Mouse (Mus musculus) midbrain, embryonic 10.5 days (tissue): ENCODE measurements around the gene Zbed3. TPM values are rescaled to one million over a fixed set of nuclear protein-coding genes. Genes with fewer than 3 reads are reported as not detected.

Source experiments
- DNase-seq: peaks from one replicate; pipeline ENCODE4 v3.0.0-alpha.2; 2017; ENCODE audit warnings: low spot score
- H3K27ac ChIP-seq: fragments of 300-500 bp; sonication (generic); replicated peaks from 2 replicates; pipeline ENCODE4 v1.5.1; 2016; ENCODE audit warnings: mild to moderate bottlenecking
- H3K27me3 ChIP-seq: fragments of 300-500 bp; sonication (generic); 2 replicates; pipeline ENCODE4 v1.6.1; 2016; ENCODE audit warnings: low read depth, mild to moderate bottlenecking; ENCODE audit not compliant: poor library complexity, severe bottlenecking
- H3K36me3 ChIP-seq: fragments of 300-500 bp; sonication (generic); 2 replicates; pipeline ENCODE4 v1.6.1; 2016; ENCODE audit warnings: mild to moderate bottlenecking, moderate library complexity
- H3K4me1 ChIP-seq: fragments of 300-500 bp; sonication (generic); 2 replicates; pipeline ENCODE4 v1.6.1; 2016
- H3K4me3 ChIP-seq: fragments of 300-500 bp; sonication (generic); 2 replicates; pipeline ENCODE4 v1.5.1; 2016; ENCODE audit warnings: mild to moderate bottlenecking, moderate library complexity
- H3K9me3 ChIP-seq: fragments of 300-500 bp; sonication (generic); replicated peaks from 2 replicates; pipeline ENCODE4 v1.6.1; 2016; ENCODE audit warnings: mild to moderate bottlenecking
- WGBS: fragments of 180-500 bp; shearing (Covaris S2); methylation state at CpG from one replicate; pipeline ENCODE4 v1.1.7; 2016; 5-methylcytosine and 5-hydroxymethylcytosine counted together
- polyA plus RNA-seq: library from polyadenylated mRNA; unstranded; fragments of >200 nt; fragmentation: Nextera tagmentation; extraction: Ambion mirVana; gene quantifications from 2 replicates; pipeline ENCODE4 v1.2.1, GENCODE M21; 2016

The Zbed3 gene
- polyA plus RNA-seq: 47.6 and 56.1 TPM in 2 replicates

DNA sequence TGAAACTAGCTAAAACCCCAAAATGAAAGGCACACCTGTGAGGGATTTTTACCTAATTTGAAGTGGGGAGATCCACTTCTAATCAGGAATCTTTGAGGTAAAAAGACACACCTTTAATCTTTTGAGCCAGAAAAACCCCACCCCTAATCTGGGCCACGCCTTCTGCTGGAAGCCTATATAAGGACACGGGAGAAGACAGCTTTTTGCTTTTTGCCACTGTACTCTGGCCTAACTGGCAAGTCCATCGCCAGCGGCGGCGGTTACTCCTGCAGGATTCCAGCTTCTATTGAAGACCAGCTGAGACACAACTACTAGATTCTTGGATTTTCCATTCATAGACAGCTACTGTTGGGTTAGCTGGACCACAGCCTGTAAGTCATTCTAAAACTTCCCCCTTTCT lies at the start of gene Zbed3:
TSS of gene Zbed3 (plus strand) at position 213 of the 400 bp plus-strand sequence.
- peak within 1 kb of the TSS; percentile 91 for H3K4me3 ChIP-seq
- 87% methylated on average over 6 of the region's 6 CpGs for WGBS
- H3K4me1 ChIP-seq: peaks cover 35% of the 10 kb centered on the region
- H3K27me3 ChIP-seq: no peaks in the 10 kb centered on the region
- H3K27ac ChIP-seq: peak within 1 kb of the TSS; percentile 100
- H3K36me3 ChIP-seq: no peaks in the 10 kb centered on the region
- H3K9me3 ChIP-seq: no peaks in the 10 kb centered on the region
- DNase-seq: no peak

DNA sequence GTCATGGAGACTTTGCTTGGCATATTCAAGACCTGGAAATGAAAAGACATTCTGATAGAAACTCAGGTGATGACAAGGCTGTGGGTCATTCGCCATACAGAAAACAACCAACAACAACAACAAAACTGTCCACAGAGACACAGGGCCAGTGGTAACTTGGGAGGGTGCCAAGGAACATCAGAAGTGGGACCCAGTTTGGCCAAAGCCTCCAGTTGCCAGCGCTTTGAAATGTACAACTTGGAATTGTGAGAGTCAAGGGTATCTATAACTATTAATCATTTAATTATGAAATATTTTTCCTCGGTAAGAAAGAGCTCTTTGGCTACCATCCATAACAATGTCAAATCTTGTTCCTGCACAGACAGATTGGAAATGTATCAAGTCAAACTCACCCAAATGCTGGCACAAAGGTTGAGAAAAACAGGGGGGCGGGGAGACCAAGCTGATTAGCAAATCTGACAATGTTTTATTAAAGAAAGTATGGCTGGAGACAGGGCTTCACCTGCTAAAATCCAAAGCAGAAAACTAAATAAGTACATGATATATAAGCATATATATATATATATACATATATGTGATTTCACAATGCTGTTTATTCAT lies 44.9 kb upstream of the Zbed3 start:
- Histone ChIP-seq H3K27ac (no peak overlapping the region), H3K4me1 (peaks cover 14% of the 10 kb centered on the region), H3K9me3 (no peaks in the 10 kb centered on the region), H3K27me3 (no peaks in the 10 kb centered on the region), H3K36me3 (no peaks in the 10 kb centered on the region), H3K4me3 (no peak overlapping the region)
- WGBS: 88% methylated on average over 4 of the region's 4 CpGs
- DNase-seq: no peak

DNA sequence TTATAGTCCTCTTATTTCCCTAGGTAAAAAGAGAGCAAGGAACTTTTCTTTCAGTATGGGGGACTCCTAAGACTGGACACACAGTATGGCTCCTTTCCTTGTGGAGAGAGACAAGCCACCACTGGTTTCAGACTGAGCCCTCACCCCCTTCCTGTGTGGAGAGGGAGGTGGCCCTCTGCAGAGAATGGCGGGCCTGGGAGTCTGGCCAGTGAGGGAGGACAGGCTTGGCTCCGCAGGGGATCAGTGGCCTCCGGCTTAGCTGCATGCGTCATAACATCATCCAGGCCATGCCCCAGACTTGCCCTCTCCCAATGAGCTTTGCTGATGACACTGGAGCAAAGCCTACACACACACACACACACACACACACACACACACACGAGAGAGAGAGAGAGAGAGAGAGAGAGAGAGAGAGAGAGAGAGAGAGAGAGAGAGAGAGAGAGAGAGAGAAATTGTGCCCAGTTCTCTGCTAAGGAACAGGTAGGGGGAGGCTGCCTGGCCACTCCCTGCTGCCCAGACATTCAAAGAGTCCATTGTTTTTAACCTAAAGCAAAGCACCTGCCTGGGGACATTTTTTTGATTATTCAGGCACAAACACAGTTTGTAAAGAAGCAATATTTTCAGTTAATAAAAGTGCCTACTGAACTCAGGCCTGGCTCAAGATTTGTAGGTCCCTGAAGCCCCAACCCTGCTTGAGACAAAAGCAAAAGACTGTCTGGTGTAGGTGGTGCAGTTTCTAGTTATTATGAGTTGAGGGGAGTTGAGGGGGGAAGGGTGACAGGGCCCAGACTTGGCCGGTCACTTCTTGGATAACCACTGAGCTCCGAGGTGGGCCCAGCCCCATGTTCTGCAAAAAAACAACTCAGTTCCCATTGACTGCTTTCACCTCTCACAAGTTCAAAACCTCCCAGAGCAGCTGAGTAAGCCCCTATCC lies 41.4 kb upstream of the Zbed3 start:
- no peak for DNase-seq
- Histone ChIP-seq H3K4me1 (peaks cover 10% of the 10 kb centered on the region), H3K36me3 (no peaks in the 10 kb centered on the region), H3K27ac (no peak overlapping the region), H3K27me3 (no peaks in the 10 kb centered on the region), H3K9me3 (no peaks in the 10 kb centered on the region), H3K4me3 (no peak overlapping the region)
- 38% methylated on average over 6 of the region's 7 CpGs for WGBS

DNA sequence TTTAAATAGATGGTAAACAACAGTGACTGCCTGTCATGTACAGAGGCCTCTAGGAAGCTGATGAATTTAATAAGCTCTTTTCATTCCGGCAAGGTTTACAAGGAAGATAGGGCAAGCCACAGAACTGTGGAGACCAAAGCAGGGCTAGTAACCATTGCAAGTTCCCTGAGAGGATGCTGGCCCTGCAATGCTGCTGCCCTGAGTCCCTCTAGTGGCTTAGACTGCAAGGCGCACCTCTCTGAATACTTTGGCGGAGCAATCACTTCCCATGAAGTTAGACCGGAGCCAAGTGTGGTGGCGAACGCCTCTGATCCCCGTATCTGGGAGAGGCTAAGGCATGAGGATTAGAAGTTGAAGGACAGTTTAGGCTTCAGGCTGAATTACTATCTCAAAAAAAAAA lies 36.4 kb upstream of the Zbed3 start:
- Histone ChIP-seq H3K27ac (no peak overlapping the region), H3K4me3 (no peak overlapping the region), H3K27me3 (no peaks in the 10 kb centered on the region), H3K9me3 (no peaks in the 10 kb centered on the region), H3K4me1 (peaks cover 6% of the 10 kb centered on the region; the same call in 1 of the 2 replicates), H3K36me3 (no peaks in the 10 kb centered on the region)
- WGBS: 13% methylated on average over 7 of the region's 7 CpGs
- DNase-seq: peak; percentile 73

DNA sequence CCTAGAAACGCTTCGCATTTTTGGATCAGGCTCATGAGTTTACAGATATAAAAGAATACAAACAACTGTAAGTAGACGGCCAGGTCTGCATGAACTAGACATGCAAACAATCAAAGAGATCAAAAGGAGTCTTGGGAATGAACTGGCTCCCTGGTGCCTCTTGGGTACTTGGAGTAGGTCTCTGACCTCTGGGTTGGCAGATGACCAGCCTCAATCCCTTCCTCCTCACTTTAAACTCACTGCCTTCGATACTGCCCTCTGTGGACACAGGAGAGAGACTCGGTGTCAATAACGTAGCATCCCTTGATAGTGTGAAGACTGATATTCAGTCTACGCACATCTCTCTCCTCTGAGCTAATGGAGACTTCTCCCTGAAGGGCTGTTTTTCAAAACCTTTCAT lies 35.4 kb upstream of the Zbed3 start:
- peaks cover 5% of the 10 kb centered on the region; the same call in 1 of the 2 replicates for H3K4me1 ChIP-seq
- no peak for DNase-seq
- no peak overlapping the region for H3K4me3 ChIP-seq
- no peaks in the 10 kb centered on the region for H3K36me3 ChIP-seq
- no peaks in the 10 kb centered on the region for H3K9me3 ChIP-seq
- no peak overlapping the region for H3K27ac ChIP-seq
- H3K27me3 ChIP-seq: no peaks in the 10 kb centered on the region
- WGBS: 85% methylated on average over 7 of the region's 7 CpGs

DNA sequence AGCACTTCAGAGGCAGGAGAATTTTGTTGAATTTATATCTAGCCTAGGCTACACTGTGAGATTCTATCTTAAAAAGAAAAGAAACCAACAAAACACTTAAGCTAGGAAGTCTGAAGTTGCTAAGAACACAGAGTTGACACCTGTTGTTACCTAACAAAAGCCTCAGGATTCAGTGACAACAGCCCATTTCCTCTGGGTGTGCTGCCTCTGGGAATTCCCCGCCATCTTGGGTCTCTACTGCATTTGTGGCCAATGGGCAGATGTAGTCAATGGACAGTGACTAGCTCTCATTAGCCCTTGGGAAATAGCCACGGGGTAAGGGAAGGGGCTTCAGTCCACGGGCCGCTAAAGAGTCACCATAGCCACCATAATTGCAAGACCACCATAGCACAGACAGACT lies 31.4 kb upstream of the Zbed3 start:
- no peak overlapping the region for H3K4me3 ChIP-seq
- DNase-seq: no peak
- H3K27me3 ChIP-seq: no peaks in the 10 kb centered on the region
- no peak overlapping the region for H3K27ac ChIP-seq
- H3K4me1 ChIP-seq: peaks cover 5% of the 10 kb centered on the region; the same call in 1 of the 2 replicates
- no peaks in the 10 kb centered on the region for H3K36me3 ChIP-seq
- 70% methylated on average over 4 of the region's 4 CpGs for WGBS
- H3K9me3 ChIP-seq: no peaks in the 10 kb centered on the region

DNA sequence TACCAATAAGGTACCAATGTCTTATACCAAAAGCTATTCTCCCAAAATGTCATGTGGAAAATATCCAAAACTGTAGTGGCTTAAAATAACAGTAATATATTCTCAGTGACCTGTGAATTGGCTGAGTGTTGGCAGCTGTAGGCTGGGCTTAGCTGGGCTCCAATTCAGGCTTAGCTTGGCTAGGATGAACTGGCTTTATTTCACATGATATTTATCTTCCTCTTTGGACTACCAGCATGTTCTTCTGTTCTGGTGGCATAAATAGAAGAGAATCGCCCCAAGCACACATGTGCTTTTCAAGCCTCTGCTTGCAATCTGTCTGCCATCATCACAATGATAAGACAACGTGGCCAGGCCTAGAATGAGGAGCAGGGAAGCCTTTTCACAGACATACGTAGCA lies 23.5 kb upstream of the Zbed3 start:
- no peak overlapping the region for H3K27ac ChIP-seq
- DNase-seq: no peak
- 67% methylated on average over 3 of the region's 3 CpGs for WGBS
- H3K27me3 ChIP-seq: no peaks in the 10 kb centered on the region
- no peaks in the 10 kb centered on the region for H3K9me3 ChIP-seq
- no peaks in the 10 kb centered on the region for H3K4me1 ChIP-seq
- no peak overlapping the region for H3K4me3 ChIP-seq
- H3K36me3 ChIP-seq: no peaks in the 10 kb centered on the region

DNA sequence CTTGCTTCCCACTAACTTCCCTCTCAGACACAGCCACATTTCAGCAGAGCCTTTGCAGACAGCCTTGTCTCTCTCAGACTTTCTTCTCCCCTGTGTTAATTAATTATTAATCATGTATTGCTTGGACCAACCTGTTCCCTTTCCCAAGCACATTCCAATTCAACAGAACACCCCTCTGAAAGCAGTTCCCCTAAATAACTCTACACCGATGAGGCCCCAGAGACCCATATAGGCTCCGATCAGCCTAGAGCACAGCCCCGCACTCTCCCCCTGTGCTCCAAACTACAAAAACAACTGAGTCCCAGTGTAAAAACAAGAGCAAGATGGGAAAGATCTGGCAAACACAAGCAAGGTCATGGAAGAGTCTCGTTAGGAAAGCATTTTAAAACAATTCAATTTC lies 16.8 kb upstream of the Zbed3 start:
- 82% methylated on average over 4 of the region's 4 CpGs for WGBS
- DNase-seq: no peak
- no peak overlapping the region for H3K27ac ChIP-seq
- no peak overlapping the region for H3K4me3 ChIP-seq
- H3K9me3 ChIP-seq: no peaks in the 10 kb centered on the region
- H3K36me3 ChIP-seq: no peaks in the 10 kb centered on the region
- H3K27me3 ChIP-seq: no peaks in the 10 kb centered on the region
- H3K4me1 ChIP-seq: no peaks in the 10 kb centered on the region

DNA sequence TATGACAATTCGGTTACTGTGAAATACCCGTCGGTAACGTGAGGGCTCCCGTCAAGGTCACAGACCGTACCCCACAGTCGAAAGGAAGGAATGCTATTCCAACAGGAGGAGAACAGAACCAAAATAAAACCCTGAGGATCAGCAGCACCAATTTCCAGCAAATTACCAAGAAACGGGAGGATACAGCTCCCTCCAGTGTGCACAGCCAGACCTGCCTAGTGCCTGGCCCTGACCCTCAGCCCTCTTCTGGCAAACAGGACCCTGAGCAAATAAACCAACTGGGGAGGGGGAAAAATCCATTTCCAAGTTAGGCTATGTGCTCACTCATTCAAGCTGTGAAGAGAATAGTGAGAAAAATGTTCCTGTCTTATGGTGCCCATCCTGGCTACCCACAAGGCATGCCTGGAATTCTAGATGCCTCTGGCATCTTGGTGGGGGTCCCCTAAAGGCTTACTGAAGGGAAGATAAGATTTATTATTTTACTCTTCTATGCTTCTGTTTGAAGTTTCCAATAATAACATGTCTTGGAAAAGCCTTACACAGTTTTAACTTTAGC lies 16.2 kb upstream of the Zbed3 start:
- Histone ChIP-seq H3K4me3 (no peak overlapping the region), H3K36me3 (no peaks in the 10 kb centered on the region), H3K9me3 (no peaks in the 10 kb centered on the region), H3K4me1 (no peaks in the 10 kb centered on the region), H3K27ac (no peak overlapping the region), H3K27me3 (no peaks in the 10 kb centered on the region)
- WGBS: 82% methylated on average over 8 of the region's 8 CpGs
- no peak for DNase-seq

DNA sequence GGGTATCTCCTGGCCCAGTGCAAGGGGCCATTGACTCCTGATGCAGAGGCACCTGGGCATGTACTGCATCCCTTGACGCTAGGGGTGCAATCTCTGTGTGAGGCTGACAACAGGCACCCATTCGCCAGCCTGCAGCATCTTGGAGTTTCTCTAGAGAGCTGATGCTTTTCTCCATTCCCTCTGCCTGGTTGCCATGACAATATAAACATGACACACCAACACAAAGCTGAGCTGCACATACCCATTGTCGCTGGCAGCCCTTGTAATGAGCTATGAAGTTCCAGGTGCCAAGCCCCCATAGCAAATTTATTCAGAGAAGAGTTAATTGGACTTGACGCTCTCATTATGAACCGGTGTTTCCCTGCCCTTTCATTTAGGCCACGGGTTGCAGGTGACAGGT lies 11.4 kb upstream of the Zbed3 start:
- DNase-seq: no peak
- 76% methylated on average over 6 of the region's 6 CpGs for WGBS
- no peaks in the 10 kb centered on the region for H3K9me3 ChIP-seq
- H3K4me1 ChIP-seq: no peaks in the 10 kb centered on the region
- H3K4me3 ChIP-seq: no peak overlapping the region
- H3K36me3 ChIP-seq: no peaks in the 10 kb centered on the region
- H3K27me3 ChIP-seq: no peaks in the 10 kb centered on the region
- H3K27ac ChIP-seq: no peak overlapping the region

DNA sequence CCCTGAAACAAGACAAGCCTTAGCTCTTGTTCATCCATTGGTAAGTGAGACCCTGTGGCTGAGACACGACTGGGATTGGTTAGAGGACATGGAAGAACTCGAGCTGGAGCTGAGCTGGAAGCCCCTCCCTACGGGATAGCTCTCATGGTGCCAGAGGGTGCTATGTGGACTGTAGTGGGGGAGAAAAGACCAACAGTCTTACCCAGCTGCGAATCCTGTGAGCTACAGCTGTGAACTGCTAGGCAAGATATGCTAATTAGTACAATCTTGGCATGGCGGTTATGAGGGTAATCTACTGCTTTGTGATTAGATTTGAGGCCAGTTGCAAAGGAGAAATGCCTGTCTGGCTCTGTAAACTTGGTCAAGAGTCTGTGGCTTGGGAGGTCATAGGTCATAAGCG lies 4.3 kb upstream of the Zbed3 start:
- WGBS: 83% methylated on average over 6 of the region's 6 CpGs

DNA sequence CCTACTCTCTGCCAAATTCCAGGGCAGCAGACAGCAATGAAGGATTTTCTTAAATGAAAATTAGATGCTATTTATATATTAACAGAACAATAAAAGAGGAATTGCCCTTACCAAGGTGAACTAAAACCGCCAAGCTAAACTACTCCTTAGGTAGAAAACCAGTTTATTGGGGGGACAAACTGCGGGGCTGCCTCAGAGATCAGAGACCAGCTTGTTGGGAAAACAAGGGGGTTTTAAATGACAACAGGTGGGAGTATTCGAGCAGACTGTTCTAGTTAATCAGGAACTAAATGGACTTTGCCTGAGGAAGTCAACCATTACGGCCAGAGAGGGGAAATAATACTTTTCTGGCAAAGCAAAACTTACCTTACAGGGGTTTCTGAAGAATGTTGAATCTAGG lies 3.0 kb upstream of the Zbed3 start:
- H3K9me3 ChIP-seq: no peaks in the 10 kb centered on the region
- H3K4me3 ChIP-seq: no peak overlapping the region
- DNase-seq: no peak
- no peak overlapping the region for H3K27ac ChIP-seq
- 0 out of 2 replicates have a peak, but pooled peaks cover 8% of the 10 kb centered on the region for H3K4me1 ChIP-seq
- 64% methylated on average over 4 of the region's 4 CpGs for WGBS
- H3K27me3 ChIP-seq: no peaks in the 10 kb centered on the region
- H3K36me3 ChIP-seq: no peaks in the 10 kb centered on the region

More for the DNA sequence above, 4.3 kb upstream of the Zbed3 start:
- no peak for DNase-seq
- Histone ChIP-seq H3K27me3 (no peaks in the 10 kb centered on the region), H3K36me3 (no peaks in the 10 kb centered on the region), H3K27ac (no peak overlapping the region), H3K9me3 (no peaks in the 10 kb centered on the region), H3K4me3 (no peak overlapping the region), H3K4me1 (no peaks in the 10 kb centered on the region)
